Mouse (Mus musculus) lung, embryonic 15.5 days (tissue): ENCODE results near the gene Parva. TPM values are rescaled to one million over a fixed set of nuclear protein-coding genes. Genes with fewer than 3 reads are reported as not detected.

ENCODE experiments used
- ATAC-seq: fragments of 200-750 bp; cut with Nextera tagmentation; 2 replicates; pipeline ENCODE4 v1.8.0; 2017; ENCODE audit warnings: moderate number of reproducible peaks, borderline replicate concordance; ENCODE audit not compliant: low FRiP score, low TSS enrichment; ENCODE audit errors: extremely low read depth
- H3K27ac ChIP-seq: fragments of 300-500 bp; sonication (generic); 2 replicates; pipeline ENCODE4 v1.5.1; 2015; ENCODE audit warnings: moderate library complexity, mild to moderate bottlenecking, inconsistent platforms
- H3K27me3 ChIP-seq: fragments of 300-500 bp; sonication (generic); 2 replicates; pipeline ENCODE4 v1.6.1; 2015; ENCODE audit warnings: inconsistent platforms
- H3K36me3 ChIP-seq: fragments of 300-500 bp; sonication (generic); 2 replicates; pipeline ENCODE4 v1.6.1; 2015; ENCODE audit warnings: inconsistent platforms
- H3K4me1 ChIP-seq: fragments of 300-500 bp; sonication (generic); 2 replicates; pipeline ENCODE4 v1.6.1; 2015; ENCODE audit warnings: inconsistent platforms
- H3K4me2 ChIP-seq: fragments of 300-500 bp; sonication (generic); 2 replicates; pipeline ENCODE4 v1.6.1; 2015; ENCODE audit warnings: inconsistent platforms, mild to moderate bottlenecking, moderate library complexity
- H3K4me3 ChIP-seq: fragments of 300-500 bp; sonication (generic); 2 replicates; pipeline ENCODE4 v1.5.1; 2015; ENCODE audit warnings: mild to moderate bottlenecking, inconsistent platforms
- H3K9ac ChIP-seq: fragments of 300-500 bp; sonication (generic); 2 replicates; pipeline ENCODE4 v1.6.1; 2015; ENCODE audit warnings: inconsistent platforms
- H3K9me3 ChIP-seq: fragments of 300-500 bp; sonication (generic); 2 replicates; pipeline ENCODE4 v1.6.1; 2016; ENCODE audit warnings: inconsistent platforms
- WGBS: fragments of 180-500 bp; shearing (Covaris S2); methylation state at CpG from one replicate; pipeline ENCODE4 v1.1.7; 2015; 5-methylcytosine and 5-hydroxymethylcytosine counted together
- polyA plus RNA-seq: library from polyadenylated mRNA; unstranded; fragments of >200 nt; fragmentation: Nextera tagmentation; extraction: Ambion mirVana; gene quantifications from 2 replicates; pipeline ENCODE4 v1.2.1, GENCODE M21; 2015

Parva gene
- polyA plus RNA-seq, 1 experiment from 2014 or later, result 109 TPM

- H3K36me3 ChIP-seq, result peaks cover 5% of the 10 kb centered on the region
- no peaks in the 10 kb centered on the region; the same call in 1 of the 2 replicates for H3K9me3 ChIP-seq
- H3K27ac ChIP-seq, result no peak overlapping the region
- H3K4me3 ChIP-seq, result no peak overlapping the region
- H3K9ac ChIP-seq, result no peak overlapping the region
- H3K27me3 ChIP-seq, result no peaks in the 10 kb centered on the region
- ATAC-seq, result no peak
- peaks cover 39% of the 10 kb centered on the region for H3K4me1 ChIP-seq
- no peak overlapping the region for H3K4me2 ChIP-seq
- WGBS, result 27% methylated on average over 3 of the region's 3 CpGs
Measured at GRCm38 (mm10) chr7:112439846-112440245, 12.5 kb downstream of the Parva start.

- H3K4me1 ChIP-seq, result peaks cover 43% of the 10 kb centered on the region
Measured at GRCm38 (mm10) chr7:112444152-112444984, 17.1 kb downstream of the Parva start.

GRCm38 (mm10) chr7:112444985-112445367 lies 17.7 kb downstream of the Parva start:
- no peaks in the 10 kb centered on the region for H3K27me3 ChIP-seq
- H3K27ac ChIP-seq, result peak overlapping the region; percentile 43; the same call in 1 of the 2 replicates
- H3K4me1 ChIP-seq, result peaks cover 43% of the 10 kb centered on the region
- no peaks in the 10 kb centered on the region for H3K9me3 ChIP-seq
- ATAC-seq, result no peak
- no peak overlapping the region for H3K9ac ChIP-seq
- WGBS, result 24% methylated on average over 9 of the region's 9 CpGs
- H3K4me3 ChIP-seq, result no peak overlapping the region
- H3K4me2 ChIP-seq, result peak overlapping the region; percentile 5; the same call in 1 of the 2 replicates
- no peaks in the 10 kb centered on the region for H3K36me3 ChIP-seq

More at GRCm38 (mm10) chr7:112444152-112444984, 17.1 kb downstream of the Parva start:
- no peaks in the 10 kb centered on the region for H3K27me3 ChIP-seq
- peak overlapping the region; percentile 67 for H3K27ac ChIP-seq
- ATAC-seq, result peak; percentile 72
- H3K9me3 ChIP-seq, result no peaks in the 10 kb centered on the region
- no peaks in the 10 kb centered on the region for H3K36me3 ChIP-seq
- no peak overlapping the region for H3K9ac ChIP-seq
- 26% methylated on average over 12 of the region's 12 CpGs for WGBS
- no peak overlapping the region for H3K4me3 ChIP-seq
- H3K4me2 ChIP-seq, result peak overlapping the region; percentile 5; the same call in 1 of the 2 replicates

- Histone ChIP-seq H3K4me3 (no peak overlapping the region), H3K9ac (no peak overlapping the region), H3K36me3 (no peaks in the 10 kb centered on the region), H3K27me3 (no peaks in the 10 kb centered on the region), H3K9me3 (no peaks in the 10 kb centered on the region), H3K27ac (no peak overlapping the region), H3K4me1 (peaks cover 38% of the 10 kb centered on the region), H3K4me2 (no peak overlapping the region)
- WGBS, result 84% methylated on average over 4 of the region's 4 CpGs
- ATAC-seq, result no peak
Measured at GRCm38 (mm10) chr7:112446498-112446897, 19.2 kb downstream of the Parva start.

- 84% methylated on average over 8 of the region's 8 CpGs for WGBS
- Histone ChIP-seq H3K36me3 (no peaks in the 10 kb centered on the region), H3K27me3 (no peaks in the 10 kb centered on the region), H3K4me2 (no peak overlapping the region), H3K4me1 (peaks cover 29% of the 10 kb centered on the region), H3K9me3 (no peaks in the 10 kb centered on the region), H3K9ac (no peak overlapping the region), H3K27ac (no peak overlapping the region), H3K4me3 (no peak overlapping the region)
- no peak for ATAC-seq
Measured at GRCm38 (mm10) chr7:112449954-112450700, 22.8 kb downstream of the Parva start.

GRCm38 (mm10) chr7:112452471-112452870 lies 25.2 kb downstream of the Parva start:
- H3K4me1 ChIP-seq, result peaks cover 48% of the 10 kb centered on the region
- no peak for ATAC-seq
- H3K4me3 ChIP-seq, result no peak overlapping the region
- H3K27ac ChIP-seq, result peak overlapping the region; percentile 87
- no peaks in the 10 kb centered on the region for H3K27me3 ChIP-seq
- no peaks in the 10 kb centered on the region for H3K36me3 ChIP-seq
- H3K9ac ChIP-seq, result no peak overlapping the region
- 37% methylated on average over 5 of the region's 5 CpGs for WGBS
- H3K4me2 ChIP-seq, result no peak overlapping the region
- H3K9me3 ChIP-seq, result no peaks in the 10 kb centered on the region

- no peak overlapping the region for H3K4me3 ChIP-seq
- peak overlapping the region; percentile 87 for H3K27ac ChIP-seq
- peaks cover 54% of the 10 kb centered on the region for H3K4me1 ChIP-seq
- ATAC-seq, result peak; percentile 79
- no peaks in the 10 kb centered on the region for H3K27me3 ChIP-seq
- WGBS, result 21% methylated on average over 3 of the region's 3 CpGs
- 0 out of 2 replicates have a peak overlapping the region, but pooled peaks have one; percentile 6 for H3K9ac ChIP-seq
- no peaks in the 10 kb centered on the region for H3K9me3 ChIP-seq
- no peaks in the 10 kb centered on the region for H3K36me3 ChIP-seq
- H3K4me2 ChIP-seq, result no peak overlapping the region
Measured at GRCm38 (mm10) chr7:112453805-112454214, 26.5 kb downstream of the Parva start.

GRCm38 (mm10) chr7:112454380-112454779 lies 27.1 kb downstream of the Parva start:
- H3K9me3 ChIP-seq, result no peaks in the 10 kb centered on the region
- peaks cover 57% of the 10 kb centered on the region for H3K4me1 ChIP-seq
- H3K4me2 ChIP-seq, result no peak overlapping the region
- H3K4me3 ChIP-seq, result no peak overlapping the region
- 60% methylated on average over 6 of the region's 6 CpGs for whole genome bisulfite sequencing
- no peaks in the 10 kb centered on the region for H3K27me3 ChIP-seq
- H3K36me3 ChIP-seq, result no peaks in the 10 kb centered on the region
- no peak overlapping the region for H3K9ac ChIP-seq
- peak overlapping the region; percentile 87 for H3K27ac ChIP-seq
- ATAC-seq, result no peak

GRCm38 (mm10) chr7:112454951-112455350 lies 27.6 kb downstream of the Parva start:
- ATAC-seq, result no peak
- H3K4me1 ChIP-seq, result peaks cover 57% of the 10 kb centered on the region
- no peaks in the 10 kb centered on the region for H3K9me3 ChIP-seq
- H3K9ac ChIP-seq, result no peak overlapping the region
- H3K27me3 ChIP-seq, result no peaks in the 10 kb centered on the region
- no peak overlapping the region for H3K4me3 ChIP-seq
- no peaks in the 10 kb centered on the region for H3K36me3 ChIP-seq
- H3K27ac ChIP-seq, result peak overlapping the region; percentile 87; the same call in 1 of the 2 replicates
- no peak overlapping the region for H3K4me2 ChIP-seq
- 74% methylated on average over 2 of the region's 2 CpGs for WGBS

- no peak overlapping the region for H3K4me2 ChIP-seq
- no peak overlapping the region for H3K27ac ChIP-seq
- no peak overlapping the region for H3K9ac ChIP-seq
- H3K4me1 ChIP-seq, result peaks cover 57% of the 10 kb centered on the region
- no peak for ATAC-seq
- 52% methylated on average over 5 of the region's 5 CpGs for WGBS
- no peak overlapping the region for H3K4me3 ChIP-seq
- H3K9me3 ChIP-seq, result no peaks in the 10 kb centered on the region
- no peaks in the 10 kb centered on the region for H3K27me3 ChIP-seq
- no peaks in the 10 kb centered on the region for H3K36me3 ChIP-seq
Measured at GRCm38 (mm10) chr7:112455566-112456110, 28.3 kb downstream of the Parva start.

GRCm38 (mm10) chr7:112457373-112457772 lies 30.1 kb downstream of the Parva start:
- Histone ChIP-seq H3K9ac (no peak overlapping the region), H3K4me1 (peaks cover 56% of the 10 kb centered on the region), H3K4me2 (no peak overlapping the region), H3K4me3 (no peak overlapping the region), H3K36me3 (no peaks in the 10 kb centered on the region), H3K27ac (no peak overlapping the region), H3K27me3 (no peaks in the 10 kb centered on the region), H3K9me3 (no peaks in the 10 kb centered on the region)
- ATAC-seq, result no peak
- 74% methylated on average over 4 of the region's 4 CpGs for WGBS
